Mouse (Mus musculus): Measurements from ENCODE around the gene Rpl28.

GRCm38 (mm10) chr7:4783667-4784268 lies 8.9 kb upstream of the Rpl28 start:
- TF ChIP-seq CTCF (IDR thresholded peaks at IDR 0.05; ENCODE audit: low read depth) (no peak), EP300 (IDR thresholded peaks at IDR 0.05; ENCODE audit: low read depth) (no peak)
